Mouse (Mus musculus) gastrocnemius, postnatal 4 days (tissue): Measurements from ENCODE around the gene Fancd2. TPM values are rescaled to one million over a fixed set of nuclear protein-coding genes. Genes with fewer than 3 reads are reported as not detected.

Experiments
- DNase-seq, 2 experiments: peaks; one replicate each; pipeline ENCODE4 v3.0.0; 2021 to 2022; ENCODE audit warnings: low spot score in 2 of 2, mixed read lengths in 2 of 2
- long read RNA-seq, 2 experiments: library from polyadenylated mRNA; stranded (forward); transcript quantifications; one replicate each; pipeline ENCODE4 v2.0.0; 2021
- total RNA-seq, 2 experiments: library from RNA; stranded (reverse); gene quantifications; 2 replicates each; pipeline ENCODE4 v1.2.3; 2021

Gene Fancd2
- 1 to 10 TPM; 4.8 to 5.3 TPM for total RNA-seq
- long read RNA-seq, experiment 1, full-length matches to known transcripts, result 6 of 10 reads
- long read RNA-seq, experiment 1, partial matches to known transcripts, result 0 of 10 reads
- long read RNA-seq, experiment 1, other reads (novel, unspliced or antisense), result 4 of 10 reads
- long read RNA-seq, experiment 2, full-length matches to known transcripts, result 2 of 5 reads
- long read RNA-seq, experiment 2, partial matches to known transcripts, result 1 of 5 reads
- long read RNA-seq, experiment 2, other reads (novel, unspliced or antisense), result 2 of 5 reads

DNA sequence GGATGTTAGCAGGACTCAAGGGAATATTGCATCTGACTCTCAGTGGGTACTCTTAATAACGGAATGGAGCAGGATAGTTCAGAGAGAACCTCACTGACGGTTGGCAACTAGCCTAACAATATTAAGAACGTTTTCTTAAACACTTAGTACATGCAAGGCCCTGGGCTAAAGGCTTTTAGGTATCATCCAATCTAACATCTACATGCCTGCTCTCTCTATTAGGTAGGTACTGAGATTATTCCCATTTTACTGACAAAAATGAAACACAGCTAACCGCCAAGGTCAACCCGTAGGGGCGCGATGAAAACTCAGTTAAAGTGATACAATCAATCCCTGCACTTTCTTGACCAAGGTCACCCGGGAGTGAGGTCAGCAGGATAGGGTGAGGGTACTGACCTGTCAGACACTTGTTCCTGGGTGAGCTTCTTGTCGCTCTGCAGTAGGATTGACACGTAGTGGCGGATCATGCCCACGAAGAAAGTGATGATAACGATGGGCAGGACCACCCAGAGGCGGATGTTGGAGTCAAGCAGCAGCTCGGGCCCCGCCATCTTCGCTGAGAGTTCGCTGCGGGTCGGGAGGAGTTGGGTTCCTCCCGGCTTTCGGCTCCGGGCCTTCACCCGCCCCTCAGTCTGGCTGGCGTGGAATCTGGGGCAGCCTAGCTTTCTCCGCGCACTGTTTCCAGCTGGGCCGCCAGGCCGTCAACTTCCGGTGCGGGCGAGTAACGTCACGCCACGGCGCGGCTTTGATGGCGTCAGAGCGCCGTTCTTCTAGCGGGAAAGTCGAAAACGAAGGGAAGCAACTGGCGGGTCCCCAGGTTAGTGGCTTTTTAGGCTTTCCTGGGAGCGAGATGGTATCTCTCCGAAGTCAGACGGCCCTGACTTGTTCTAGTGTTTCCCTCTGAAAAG, at the start of gene Fancd2, which contains the start of gene Emc3:
Fancd2 (plus strand) TSS at position 751 of the 908 bp plus-strand sequence.
Emc3 (minus strand) TSS at position 721 of the 908 bp plus-strand sequence.
- peak; percentile 91 to 93 for DNase-seq

DNA sequence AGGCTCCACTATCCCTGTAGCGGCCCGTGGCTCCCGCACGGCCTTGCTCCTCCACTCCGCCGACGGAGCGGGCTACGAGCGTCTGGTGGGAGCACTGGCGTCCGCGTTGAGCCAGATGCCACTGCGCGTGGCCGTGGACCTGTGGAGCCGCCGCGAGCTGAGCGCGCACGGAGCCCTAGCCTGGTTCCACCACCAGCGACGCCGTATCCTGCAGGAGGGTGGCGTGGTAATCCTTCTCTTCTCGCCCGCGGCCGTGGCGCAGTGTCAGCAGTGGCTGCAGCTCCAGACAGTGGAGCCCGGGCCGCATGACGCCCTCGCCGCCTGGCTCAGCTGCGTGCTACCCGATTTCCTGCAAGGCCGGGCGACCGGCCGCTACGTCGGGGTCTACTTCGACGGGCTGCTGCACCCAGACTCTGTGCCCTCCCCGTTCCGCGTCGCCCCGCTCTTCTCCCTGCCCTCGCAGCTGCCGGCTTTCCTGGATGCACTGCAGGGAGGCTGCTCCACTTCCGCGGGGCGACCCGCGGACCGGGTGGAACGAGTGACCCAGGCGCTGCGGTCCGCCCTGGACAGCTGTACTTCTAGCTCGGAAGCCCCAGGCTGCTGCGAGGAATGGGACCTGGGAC, 48.9 kb upstream of the Fancd2 start:
- no peak for DNase-seq

- DNase-seq, result peak; percentile 72 to 91
These were observed 48.3 kb upstream of the Fancd2 start, which contains the start of gene Creld1 for GRCm38 (mm10) chr6:113483100-113483615. Gene Creld1, plus strand, starts transcription at chr6:113483297.

DNA sequence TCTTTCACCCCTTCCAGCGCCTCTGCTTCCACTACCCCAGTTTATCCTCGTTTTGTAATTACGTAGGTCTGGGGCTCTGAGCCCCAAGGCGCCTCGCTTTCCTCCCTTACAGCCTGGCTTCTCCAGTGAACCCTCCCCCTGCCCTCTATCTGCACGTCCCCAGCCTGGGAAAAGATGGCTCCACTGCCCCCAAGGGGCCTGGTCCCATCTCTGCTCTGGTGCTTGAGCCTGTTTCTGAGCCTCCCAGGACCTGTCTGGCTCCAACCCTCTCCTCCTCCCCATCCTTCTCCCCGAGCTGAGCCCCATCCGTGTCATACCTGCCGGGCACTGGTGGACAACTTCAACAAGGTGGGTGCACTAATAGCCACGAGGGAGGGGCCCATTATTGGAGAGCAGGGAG, 47.8 kb upstream of the Fancd2 start:
- no peak for DNase-seq

DNA sequence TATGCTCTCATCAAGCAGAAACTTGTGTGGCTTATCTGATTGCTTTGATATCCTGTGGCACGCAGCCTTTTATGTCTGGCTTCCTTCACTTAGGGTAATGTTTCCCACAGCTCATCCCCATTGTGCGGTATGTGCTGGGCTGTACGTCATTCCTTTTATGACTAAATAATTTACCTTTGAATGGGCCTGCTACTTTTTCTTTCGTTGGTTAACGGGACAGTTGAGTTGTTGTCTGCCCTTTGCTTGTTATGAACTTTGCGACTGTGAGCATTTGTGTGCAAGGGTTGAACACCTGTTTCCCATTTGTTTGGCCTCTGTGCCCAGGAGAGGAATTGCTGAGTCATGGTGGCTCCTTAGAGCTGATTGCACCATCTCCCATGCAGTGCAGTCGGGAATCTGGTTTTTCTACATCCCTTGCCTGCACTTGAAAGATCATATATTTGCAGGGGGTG, 44.3 kb upstream of the Fancd2 start:
- no peak for DNase-seq

DNA sequence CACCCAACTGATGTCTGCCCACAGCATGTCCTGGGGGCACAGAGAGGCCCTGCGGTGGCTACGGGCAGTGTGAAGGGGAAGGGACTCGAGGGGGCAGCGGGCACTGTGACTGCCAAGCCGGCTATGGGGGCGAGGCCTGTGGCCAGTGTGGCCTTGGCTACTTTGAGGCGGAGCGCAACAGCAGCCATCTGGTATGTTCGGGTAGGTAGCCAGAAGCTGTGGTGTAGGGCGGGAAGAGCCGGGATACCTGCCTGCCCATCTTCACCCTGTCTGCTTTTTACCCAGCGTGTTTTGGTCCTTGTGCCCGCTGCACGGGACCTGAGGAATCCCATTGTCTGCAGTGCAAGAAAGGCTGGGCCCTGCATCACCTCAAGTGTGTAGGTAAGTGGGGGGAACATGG, 42.1 kb upstream of the Fancd2 start:
- no peak for DNase-seq

GRCm38 (mm10) chr6:113492101-113492864, 39.2 kb upstream of the Fancd2 start:
- no peak for DNase-seq

DNA sequence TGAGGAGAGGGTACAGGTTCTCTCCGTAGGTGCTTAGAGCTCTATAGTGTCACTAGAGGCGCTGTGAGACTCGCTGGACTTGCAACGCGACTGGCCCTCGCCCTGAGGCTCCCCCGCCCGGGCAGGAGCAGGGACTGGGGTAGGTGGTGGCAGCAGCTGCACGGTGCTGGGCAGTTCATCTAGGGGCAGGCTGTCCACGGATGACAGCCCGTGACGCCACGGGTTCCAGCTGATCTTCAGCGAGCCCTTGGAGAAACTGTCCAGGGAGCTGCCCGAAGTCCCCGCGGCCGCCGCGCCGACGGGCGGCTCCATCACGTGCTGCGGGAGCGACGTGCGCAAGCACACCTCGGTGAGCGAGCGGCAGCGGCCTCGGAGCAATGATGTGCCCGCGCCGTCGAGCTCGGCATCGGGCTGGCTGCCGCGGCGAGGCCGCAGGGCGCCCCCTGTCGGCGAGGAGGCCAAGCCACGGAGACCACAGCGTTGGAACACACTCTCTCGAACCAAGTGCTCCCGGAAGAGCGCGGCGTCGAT, 37.2 kb upstream of the Fancd2 start:
- peak; percentile 72 to 83 for DNase-seq

GRCm38 (mm10) chr6:113495071-113495675, 36.3 kb upstream of the Fancd2 start:
- DNase-seq, result no peak

- no peak for DNase-seq
These were observed 32.1 kb upstream of the Fancd2 start for GRCm38 (mm10) chr6:113499346-113499745.

- no peak for DNase-seq
These were observed 29.9 kb upstream of the Fancd2 start, which contains the start of gene Prrt3 for GRCm38 (mm10) chr6:113501388-113502084. Gene Prrt3, minus strand, starts transcription at chr6:113501931.

DNA sequence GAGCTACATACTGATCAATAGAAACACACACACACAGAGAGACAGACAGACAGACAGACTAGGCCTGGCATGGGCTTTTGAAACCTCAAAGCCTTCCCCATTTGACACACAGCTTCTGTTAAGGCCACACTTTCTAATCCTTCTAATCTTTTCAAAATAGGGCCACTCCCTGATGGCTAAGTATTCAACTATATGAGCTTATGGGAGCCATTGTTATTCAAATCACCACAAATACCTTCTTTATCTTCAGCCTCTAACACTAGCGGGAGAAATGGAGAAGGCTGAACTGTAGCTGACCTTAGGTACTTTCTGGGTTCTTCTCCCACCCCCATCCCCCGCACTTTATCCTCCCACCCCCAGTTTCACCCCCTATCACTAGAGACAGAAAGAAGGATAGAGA, 28.7 kb upstream of the Fancd2 start:
- DNase-seq, result no peak

DNA sequence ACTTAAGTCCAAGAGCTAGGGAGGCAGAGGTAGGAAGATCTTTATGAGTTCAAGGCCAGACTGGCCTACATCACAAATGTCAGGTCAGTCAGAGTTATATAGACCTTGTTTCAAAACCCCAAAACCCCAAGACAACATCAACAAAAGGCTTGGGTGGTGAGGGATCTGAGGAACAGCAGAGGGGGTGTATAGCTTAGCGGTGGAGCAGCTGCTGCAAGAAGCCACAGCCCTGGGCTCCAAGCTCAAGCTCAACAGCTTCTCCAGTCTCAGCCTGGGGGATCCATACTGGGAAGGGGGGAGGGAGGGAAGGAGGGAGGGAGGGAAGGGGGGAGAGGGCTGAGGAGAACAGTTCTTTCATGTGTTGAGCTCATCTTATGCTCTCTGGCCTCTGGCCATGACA, 25.8 kb upstream of the Fancd2 start:
- no peak for DNase-seq

- no peak for DNase-seq
These were observed 24.4 kb upstream of the Fancd2 start for GRCm38 (mm10) chr6:113507130-113507529.

- DNase-seq, result peak in 1 of 2 experiments; percentile 51
These were observed 23.1 kb upstream of the Fancd2 start for GRCm38 (mm10) chr6:113508272-113508946.

- DNase-seq, result no peak
These were observed 22.6 kb upstream of the Fancd2 start for GRCm38 (mm10) chr6:113508947-113509280.

GRCm38 (mm10) chr6:113513944-113514343, 17.5 kb upstream of the Fancd2 start:
- no peak for DNase-seq

- DNase-seq, result no peak
These were observed 16.9 kb upstream of the Fancd2 start for GRCm38 (mm10) chr6:113514600-113514999.
